Mouse (Mus musculus) liver, embryonic 14.5 days (tissue): ENCODE results near the gene Bbof1. TPM values are rescaled to one million over a fixed set of nuclear protein-coding genes. Genes with fewer than 3 reads are reported as not detected.

Experiments used
- ATAC-seq: fragments of 200-750 bp; cut with Nextera tagmentation; 2 replicates; pipeline ENCODE4 v1.8.0; 2017; ENCODE audit warnings: moderate number of reproducible peaks, mild to moderate bottlenecking, moderate library complexity; ENCODE audit not compliant: insufficient read depth
- DNase-seq, 3 experiments: peaks; one replicate each; pipeline ENCODE4 v3.0.0-alpha.2; 2012 to 2013; ENCODE audit warnings: low read depth in 3 of 3, low spot score in 3 of 3
- H3K27ac ChIP-seq: fragments of 300-500 bp; sonication (generic); 2 replicates; pipeline ENCODE4 v1.5.1; 2014; ENCODE audit warnings: moderate library complexity, mild to moderate bottlenecking, control low read depth, inconsistent platforms
- H3K27me3 ChIP-seq: fragments of 300-500 bp; sonication (generic); 2 replicates; pipeline ENCODE4 v1.6.1; 2014; ENCODE audit warnings: mild to moderate bottlenecking, low read length, moderate library complexity; ENCODE audit not compliant: control insufficient read depth, insufficient read depth
- H3K36me3 ChIP-seq: fragments of 300-500 bp; sonication (generic); replicated peaks from 2 replicates; pipeline ENCODE4 v1.6.1; 2014; ENCODE audit warnings: low read depth; ENCODE audit not compliant: control insufficient read depth, insufficient read depth
- H3K4me1 ChIP-seq, 2 experiments: fragments of 200-500 bp in 1 of 2; fragments of 300-500 bp in 1 of 2; sonication (generic) in 1 of 2; replicated peaks; 2 replicates each; pipeline ENCODE4 v1.6.1; 2012 to 2014; ENCODE audit warnings: antibody characterized with exemption in 1 of 2, inconsistent platforms in 1 of 2, low read length in 1 of 2; ENCODE audit not compliant: control insufficient read depth in 2 of 2, insufficient read depth in 2 of 2
- H3K4me2 ChIP-seq: fragments of 300-500 bp; sonication (generic); 2 replicates; pipeline ENCODE4 v1.6.1; 2014; ENCODE audit warnings: low read depth, mild to moderate bottlenecking, control low read depth, moderate library complexity
- H3K4me3 ChIP-seq, 2 experiments: fragments of 200-500 bp in 1 of 2; fragments of 300-500 bp in 1 of 2; sonication (generic) in 1 of 2; 2 replicates each; pipeline ENCODE4 v1.5.1; 2012 to 2014; ENCODE audit warnings: low read depth in 2 of 2, low read length in 2 of 2, mild to moderate bottlenecking in 2 of 2, control low read depth in 1 of 2, inconsistent platforms in 1 of 2, moderate library complexity in 1 of 2; ENCODE audit not compliant: insufficient read depth in 1 of 2
- H3K9ac ChIP-seq: fragments of 300-500 bp; sonication (generic); replicated peaks from 2 replicates; pipeline ENCODE4 v1.6.1; 2014; ENCODE audit warnings: mild to moderate bottlenecking, control low read depth, moderate library complexity
- H3K9me3 ChIP-seq: fragments of 300-500 bp; sonication (generic); 2 replicates; pipeline ENCODE4 v1.6.1; 2016; ENCODE audit warnings: low read length, mixed read lengths; ENCODE audit not compliant: control insufficient read depth
- CTCF ChIP-seq: IDR thresholded peaks from 2 replicates; pipeline ENCODE4 v1.5.1; 2016; ENCODE audit warnings: antibody characterized with exemption, low read depth, control low read depth
- EP300 ChIP-seq: IDR thresholded peaks from 2 replicates; pipeline ENCODE4 v1.6.1; 2016; ENCODE audit warnings: antibody characterized with exemption, low read depth
- WGBS: fragments of 180-500 bp; shearing (Covaris S2); extraction: QIAGEN DNeasy Blood & Tissue Kit; methylation state at CpG from one replicate; pipeline ENCODE4 v1.1.7; 2014; ENCODE audit not compliant: insufficient replicate concordance; 5-methylcytosine and 5-hydroxymethylcytosine counted together
- polyA plus RNA-seq, 2 experiments: library from polyadenylated mRNA; depleted of rRNA in 1 of 2; stranded (reverse) in 1 of 2; unstranded in 1 of 2; fragments of >200 nt; fragmentation: Nextera tagmentation in 1 of 2; extraction: Ambion mirVana in 1 of 2; gene quantifications; 2 replicates each; pipeline versions ENCODE4 v1.2.1 to v1.2.3; 2012 to 2014

Bbof1 gene
- polyA plus RNA-seq, 2 experiments: 0.25 to 0.33 TPM

GRCm38 (mm10) chr12:84448181-84448580, 39.3 kb downstream of the Bbof1 start:
- no peak overlapping the region for H3K27ac ChIP-seq
- H3K9me3 ChIP-seq: no peaks in the 10 kb centered on the region
- H3K4me1 ChIP-seq: peaks cover 13 to 14% of the 10 kb centered on the region in 2 experiments
- no peak overlapping the region for H3K9ac ChIP-seq
- H3K4me2 ChIP-seq: no peak overlapping the region
- no peak for ATAC-seq
- H3K27me3 ChIP-seq: no peaks in the 10 kb centered on the region
- H3K4me3 ChIP-seq: no peak overlapping the region
- H3K36me3 ChIP-seq: no peaks in the 10 kb centered on the region
- TF ChIP-seq CTCF (no peak), EP300 (no peak)
- no peak for DNase-seq
- 69% methylated on average over 6 of the region's 6 CpGs for WGBS

DNA sequence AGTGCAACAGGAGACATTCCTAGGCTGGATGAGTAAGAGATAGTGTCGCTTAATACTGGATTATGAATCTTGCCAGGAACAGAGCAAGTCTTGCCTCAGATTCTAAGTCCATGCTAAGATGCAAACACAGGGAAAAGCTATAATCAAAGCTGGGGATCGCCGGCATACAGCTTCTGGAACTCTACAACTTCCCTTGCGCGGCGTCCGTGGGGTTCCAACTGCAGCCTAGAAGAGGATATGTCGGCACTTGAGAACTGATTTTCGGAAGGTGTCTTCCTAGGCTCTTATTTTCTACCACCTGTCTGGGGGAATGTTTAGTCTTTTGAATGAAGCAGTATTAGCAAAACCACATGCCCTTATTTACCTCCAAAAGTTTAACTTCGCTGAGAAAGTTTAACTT, 41.0 kb downstream of the Bbof1 start:
- Histone ChIP-seq H3K9ac (peak overlapping the region; percentile 75), H3K27ac (no peak overlapping the region)

GRCm38 (mm10) chr12:84450351-84450717, 41.5 kb downstream of the Bbof1 start:
- Histone ChIP-seq H3K4me1 (peaks cover 20 to 21% of the 10 kb centered on the region in 2 experiments), H3K9me3 (no peaks in the 10 kb centered on the region), H3K27me3 (no peaks in the 10 kb centered on the region), H3K4me3 (peak overlapping the region; percentile 60 to 92), H3K4me2 (peak overlapping the region; percentile 95), H3K36me3 (no peaks in the 10 kb centered on the region), H3K9ac (peak overlapping the region; percentile 75), H3K27ac (peak overlapping the region; percentile 52)
- DNase-seq (peak in 2 of 3 experiments; percentile 4 to 27), ATAC-seq (peak; percentile 1; the same call in 1 of the 2 replicates)
- WGBS: 0% methylated on average over 6 of the region's 6 CpGs
- TF ChIP-seq CTCF: no peak
- TF ChIP-seq EP300: no peak

More for the DNA sequence above, 41.0 kb downstream of the Bbof1 start:
- Histone ChIP-seq H3K4me2 (peak overlapping the region; percentile 95), H3K4me1 (peaks cover 20 to 21% of the 10 kb centered on the region in 2 experiments), H3K9me3 (no peaks in the 10 kb centered on the region), H3K4me3 (peak overlapping the region in 1 of 2 experiments; percentile 92; a peak in 2 of 4 replicates), H3K27me3 (no peaks in the 10 kb centered on the region), H3K36me3 (no peaks in the 10 kb centered on the region)
- TF ChIP-seq CTCF (no peak), EP300 (no peak)
- ATAC-seq (no peak), DNase-seq (no peak)
- 45% methylated on average over 10 of the region's 10 CpGs for WGBS

DNA sequence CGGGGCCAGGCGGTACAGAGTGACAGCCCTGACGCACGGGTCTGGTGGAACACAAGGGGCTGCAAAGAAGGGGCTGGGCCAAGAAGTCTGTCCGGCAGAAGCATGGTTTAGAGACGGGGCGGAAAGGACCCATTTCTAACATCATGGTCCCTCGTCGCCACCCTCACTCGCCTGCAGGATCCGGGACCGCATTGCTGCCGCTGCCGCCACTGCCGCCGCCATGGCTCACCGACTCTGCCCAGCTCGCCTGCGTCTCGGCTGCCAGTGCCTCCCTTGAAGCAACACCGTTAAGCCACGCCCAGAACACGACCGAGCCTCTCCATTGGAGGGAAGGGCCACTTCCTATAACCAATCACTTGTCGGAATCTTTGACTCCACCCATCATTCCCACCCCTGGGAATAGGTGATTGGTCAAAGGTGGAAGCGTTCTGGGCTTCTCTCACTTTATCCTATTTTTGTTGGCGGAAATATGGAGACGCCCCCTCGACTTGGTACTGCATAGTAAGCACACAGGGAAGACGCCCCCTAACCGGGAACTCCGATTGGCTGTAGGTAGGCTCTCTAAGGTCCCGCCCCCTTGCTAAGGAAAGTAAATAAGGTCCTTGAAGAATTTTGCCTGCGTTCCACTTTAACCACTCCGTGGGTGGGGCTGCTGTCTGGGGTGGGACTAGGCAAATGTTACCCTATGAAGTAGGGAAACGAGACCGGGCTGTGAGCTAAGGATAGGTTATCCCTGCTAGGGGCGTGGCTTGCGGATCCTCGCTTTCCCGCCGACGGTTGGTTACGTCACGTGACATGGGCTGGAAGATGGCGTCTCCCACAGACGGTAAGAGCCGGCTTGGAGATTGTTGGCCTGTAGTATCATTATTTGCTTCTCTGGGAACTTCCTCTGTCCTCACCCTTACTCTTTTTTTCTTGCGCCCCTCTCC, 42.1 kb downstream of the Bbof1 start, which contains the start of the genes Aldh6a1 and Lin52:
Gene Aldh6a1, minus strand, starts transcription at position 287 of the 929 bp plus-strand sequence.
Gene Lin52, plus strand, starts transcription at position 705 of the 929 bp plus-strand sequence.
- peak within 1 kb of the TSS; percentile 74 for H3K27ac ChIP-seq
- peak within 1 kb of the TSS; percentile 92 for H3K4me3 ChIP-seq
- H3K27me3 ChIP-seq: no peaks in the 10 kb centered on the region
- H3K4me1 ChIP-seq: peaks cover 20 to 21% of the 10 kb centered on the region in 2 experiments
- TF ChIP-seq CTCF (no peak), EP300 (no peak; the same call in none of the 2 replicates)
- DNase-seq: peak; percentile 100
- H3K9ac ChIP-seq: peak within 1 kb of the TSS; percentile 92
- peak; percentile 95 for ATAC-seq
- H3K36me3 ChIP-seq: no peaks in the 10 kb centered on the region
- under 1% methylated on average over 49 of the region's 49 CpGs for WGBS
- H3K9me3 ChIP-seq: no peaks in the 10 kb centered on the region
- H3K4me2 ChIP-seq: peak within 1 kb of the TSS; percentile 95

- H3K4me1 ChIP-seq: peaks cover 20 to 21% of the 10 kb centered on the region in 2 experiments
- ATAC-seq: no peak
- peak overlapping the region; percentile 83 for H3K4me2 ChIP-seq
- WGBS: 1% methylated on average over 11 of the region's 11 CpGs
- peak overlapping the region; percentile 74 for H3K27ac ChIP-seq
- peak; percentile 12 to 28 (median 17) for DNase-seq
- no peaks in the 10 kb centered on the region for H3K27me3 ChIP-seq
- H3K9ac ChIP-seq: peak overlapping the region; percentile 92
- peak overlapping the region; percentile 92 for H3K4me3 ChIP-seq
- TF ChIP-seq CTCF: no peak
- no peak for TF ChIP-seq EP300
- H3K36me3 ChIP-seq: no peaks in the 10 kb centered on the region; the same call in 1 of the 2 replicates
- H3K9me3 ChIP-seq: no peaks in the 10 kb centered on the region
Observed at GRCm38 (mm10) chr12:84451801-84452200, 42.9 kb downstream of the Bbof1 start.
